Mouse (Mus musculus) liver, embryonic 14.5 days (tissue): ENCODE measurements around the gene Med31. TPM values are rescaled to one million over a fixed set of nuclear protein-coding genes. Genes with fewer than 3 reads are reported as not detected.

Source experiments
- ATAC-seq: fragments of 200-750 bp; cut with Nextera tagmentation; 2 replicates; pipeline ENCODE4 v1.8.0; 2017; ENCODE audit warnings: moderate number of reproducible peaks, mild to moderate bottlenecking, moderate library complexity; ENCODE audit not compliant: insufficient read depth
- DNase-seq, 3 experiments: peaks; one replicate each; pipeline ENCODE4 v3.0.0-alpha.2; 2012 to 2013; ENCODE audit warnings: low read depth in 3 of 3, low spot score in 3 of 3
- H3K27ac ChIP-seq: fragments of 300-500 bp; sonication (generic); 2 replicates; pipeline ENCODE4 v1.5.1; 2014; ENCODE audit warnings: moderate library complexity, mild to moderate bottlenecking, control low read depth, inconsistent platforms
- H3K27me3 ChIP-seq: fragments of 300-500 bp; sonication (generic); 2 replicates; pipeline ENCODE4 v1.6.1; 2014; ENCODE audit warnings: mild to moderate bottlenecking, low read length, moderate library complexity; ENCODE audit not compliant: control insufficient read depth, insufficient read depth
- H3K36me3 ChIP-seq: fragments of 300-500 bp; sonication (generic); replicated peaks from 2 replicates; pipeline ENCODE4 v1.6.1; 2014; ENCODE audit warnings: low read depth; ENCODE audit not compliant: control insufficient read depth, insufficient read depth
- H3K4me1 ChIP-seq, 2 experiments: fragments of 200-500 bp in 1 of 2; fragments of 300-500 bp in 1 of 2; sonication (generic) in 1 of 2; replicated peaks; 2 replicates each; pipeline ENCODE4 v1.6.1; 2012 to 2014; ENCODE audit warnings: antibody characterized with exemption in 1 of 2, inconsistent platforms in 1 of 2, low read length in 1 of 2; ENCODE audit not compliant: control insufficient read depth in 2 of 2, insufficient read depth in 2 of 2
- H3K4me2 ChIP-seq: fragments of 300-500 bp; sonication (generic); 2 replicates; pipeline ENCODE4 v1.6.1; 2014; ENCODE audit warnings: low read depth, mild to moderate bottlenecking, control low read depth, moderate library complexity
- H3K4me3 ChIP-seq, 2 experiments: fragments of 200-500 bp in 1 of 2; fragments of 300-500 bp in 1 of 2; sonication (generic) in 1 of 2; 2 replicates each; pipeline ENCODE4 v1.5.1; 2012 to 2014; ENCODE audit warnings: low read depth in 2 of 2, low read length in 2 of 2, mild to moderate bottlenecking in 2 of 2, control low read depth in 1 of 2, inconsistent platforms in 1 of 2, moderate library complexity in 1 of 2; ENCODE audit not compliant: insufficient read depth in 1 of 2
- H3K9ac ChIP-seq: fragments of 300-500 bp; sonication (generic); replicated peaks from 2 replicates; pipeline ENCODE4 v1.6.1; 2014; ENCODE audit warnings: mild to moderate bottlenecking, control low read depth, moderate library complexity
- H3K9me3 ChIP-seq: fragments of 300-500 bp; sonication (generic); 2 replicates; pipeline ENCODE4 v1.6.1; 2016; ENCODE audit warnings: low read length, mixed read lengths; ENCODE audit not compliant: control insufficient read depth
- CTCF ChIP-seq: IDR thresholded peaks from 2 replicates; pipeline ENCODE4 v1.5.1; 2016; ENCODE audit warnings: antibody characterized with exemption, low read depth, control low read depth
- EP300 ChIP-seq: IDR thresholded peaks from 2 replicates; pipeline ENCODE4 v1.6.1; 2016; ENCODE audit warnings: antibody characterized with exemption, low read depth
- WGBS: fragments of 180-500 bp; shearing (Covaris S2); extraction: QIAGEN DNeasy Blood & Tissue Kit; methylation state at CpG from one replicate; pipeline ENCODE4 v1.1.7; 2014; ENCODE audit not compliant: insufficient replicate concordance; 5-methylcytosine and 5-hydroxymethylcytosine counted together
- polyA plus RNA-seq, 2 experiments: library from polyadenylated mRNA; depleted of rRNA in 1 of 2; stranded (reverse) in 1 of 2; unstranded in 1 of 2; fragments of >200 nt; fragmentation: Nextera tagmentation in 1 of 2; extraction: Ambion mirVana in 1 of 2; gene quantifications; 2 replicates each; pipeline versions ENCODE4 v1.2.1 to v1.2.3; 2012 to 2014

The Med31 gene
- polyA plus RNA-seq, 2 experiments = 8.5 to 13.0 TPM

DNA sequence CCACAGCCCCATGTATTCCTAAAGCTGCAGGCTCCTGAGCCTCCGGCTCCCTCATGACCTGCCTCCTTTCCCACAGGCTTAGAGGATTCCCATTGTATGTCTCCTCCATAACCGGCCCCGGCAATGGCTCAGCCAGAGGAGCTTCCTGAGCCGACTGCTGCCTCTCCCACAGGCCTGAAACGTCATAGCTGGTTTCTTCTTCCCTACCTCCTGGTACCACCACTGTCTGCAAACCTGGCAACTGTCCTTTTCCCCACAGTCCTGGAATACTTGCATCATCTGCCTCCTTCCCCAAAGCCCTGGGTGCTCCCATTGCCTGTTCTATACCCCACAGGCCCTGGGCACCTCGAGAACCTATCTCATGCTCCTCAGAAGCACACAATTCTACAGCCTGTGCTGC, 10.1 kb downstream of the Med31 start:
- 77% methylated on average over 6 of the region's 6 CpGs for WGBS
- DNase-seq = no peak
- no peaks in the 10 kb centered on the region for H3K9me3 ChIP-seq
- no peak overlapping the region for H3K4me3 ChIP-seq
- H3K27ac ChIP-seq = no peak overlapping the region
- TF ChIP-seq EP300 = no peak
- TF ChIP-seq CTCF = no peak
- H3K9ac ChIP-seq = no peak overlapping the region
- no peaks in the 10 kb centered on the region for H3K36me3 ChIP-seq
- ATAC-seq = no peak
- peaks cover 5 to 10% of the 10 kb centered on the region in 2 experiments; a peak in 3 of 4 replicates for H3K4me1 ChIP-seq
- no peaks in the 10 kb centered on the region for H3K27me3 ChIP-seq
- no peak overlapping the region for H3K4me2 ChIP-seq

DNA sequence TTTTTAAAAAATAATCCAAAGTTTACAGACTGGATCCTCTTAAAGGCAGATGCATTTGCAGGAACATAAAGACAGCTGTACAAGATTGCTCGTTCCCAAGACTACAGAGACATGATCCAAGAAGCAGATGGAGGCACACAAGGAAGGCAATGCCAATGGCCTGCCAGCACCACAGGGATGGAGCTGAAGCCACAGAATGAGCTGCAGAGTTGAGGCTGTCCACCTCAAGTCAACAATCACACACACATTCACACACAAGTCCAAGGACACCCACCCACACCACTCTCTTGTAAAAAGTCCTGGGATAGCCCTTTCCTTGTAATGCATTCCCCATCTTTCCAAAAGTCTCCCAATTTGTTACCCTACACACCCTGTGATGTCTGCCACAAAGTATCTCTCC, 12.0 kb downstream of the Med31 start:
- Histone ChIP-seq H3K4me2 (no peak overlapping the region), H3K9ac (no peak overlapping the region), H3K36me3 (peaks cover under 1% of the 10 kb centered on the region; the same call in 1 of the 2 replicates), H3K9me3 (no peaks in the 10 kb centered on the region), H3K27ac (no peak overlapping the region), H3K4me1 (peaks cover 5 to 10% of the 10 kb centered on the region in 2 experiments; a peak in 3 of 4 replicates), H3K4me3 (no peak overlapping the region), H3K27me3 (no peaks in the 10 kb centered on the region)
- DNase-seq = no peak
- ATAC-seq = no peak
- TF ChIP-seq EP300 (no peak), CTCF (no peak)
- WGBS = 59% methylated on average over 1 of the region's 1 CpGs

DNA sequence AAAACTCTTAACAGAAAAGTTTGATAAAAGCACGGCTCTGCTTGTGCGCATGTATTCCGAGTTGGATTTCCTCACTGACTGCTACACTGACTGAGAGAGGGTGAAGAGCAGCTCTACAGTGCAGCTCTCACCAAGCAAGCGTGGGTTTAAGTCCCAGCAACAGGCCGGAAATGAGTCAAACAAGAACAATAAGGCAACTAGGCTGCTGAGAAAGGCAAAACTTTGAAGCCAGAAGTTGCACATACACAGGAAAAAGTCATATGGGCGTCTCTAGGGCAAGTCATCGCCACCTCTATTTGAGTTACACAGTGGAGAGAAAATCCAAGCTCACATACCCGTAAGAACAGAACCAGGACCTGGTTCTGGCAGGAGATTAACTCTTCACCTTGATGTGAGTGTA, 18.9 kb downstream of the Med31 start:
- H3K27ac ChIP-seq = no peak overlapping the region
- peaks cover 2% of the 10 kb centered on the region; the same call in 1 of the 2 replicates for H3K36me3 ChIP-seq
- H3K9ac ChIP-seq = no peak overlapping the region
- WGBS = 78% methylated on average over 8 of the region's 8 CpGs
- ATAC-seq (no peak), DNase-seq (no peak)
- no peak overlapping the region for H3K4me3 ChIP-seq
- no peaks in the 10 kb centered on the region for H3K27me3 ChIP-seq
- no peaks in the 10 kb centered on the region for H3K4me1 ChIP-seq
- no peaks in the 10 kb centered on the region for H3K9me3 ChIP-seq
- no peak overlapping the region for H3K4me2 ChIP-seq
- no peak for TF ChIP-seq EP300
- TF ChIP-seq CTCF = no peak

DNA sequence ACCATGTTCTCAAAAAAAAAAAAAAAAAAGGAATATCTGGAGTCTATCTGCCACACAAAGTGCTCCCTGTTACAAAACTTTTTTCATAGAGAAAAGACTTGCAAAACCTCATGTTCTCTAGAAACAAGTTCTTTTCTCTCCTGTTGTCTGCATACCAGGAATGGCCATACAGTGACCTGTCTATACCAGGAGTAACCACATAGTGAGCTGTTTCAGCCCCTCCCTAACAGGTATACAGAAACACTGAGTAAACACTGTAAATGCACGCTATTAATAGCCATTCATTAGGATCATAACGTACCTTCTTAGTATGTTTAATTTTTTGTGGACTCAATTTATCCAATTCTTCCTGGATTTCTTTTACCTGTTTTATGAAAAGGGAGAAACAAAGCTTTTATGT, 21.1 kb downstream of the Med31 start:
- H3K9me3 ChIP-seq = no peaks in the 10 kb centered on the region
- H3K4me2 ChIP-seq = no peak overlapping the region
- no peak overlapping the region for H3K9ac ChIP-seq
- H3K27me3 ChIP-seq = no peaks in the 10 kb centered on the region
- peaks cover 2% of the 10 kb centered on the region; the same call in 1 of the 2 replicates for H3K36me3 ChIP-seq
- TF ChIP-seq CTCF (no peak), EP300 (no peak)
- no peak overlapping the region for H3K4me3 ChIP-seq
- H3K4me1 ChIP-seq = no peaks in the 10 kb centered on the region
- DNase-seq (no peak), ATAC-seq (no peak)
- WGBS = 70% methylated on average over 2 of the region's 2 CpGs
- no peak overlapping the region for H3K27ac ChIP-seq

DNA sequence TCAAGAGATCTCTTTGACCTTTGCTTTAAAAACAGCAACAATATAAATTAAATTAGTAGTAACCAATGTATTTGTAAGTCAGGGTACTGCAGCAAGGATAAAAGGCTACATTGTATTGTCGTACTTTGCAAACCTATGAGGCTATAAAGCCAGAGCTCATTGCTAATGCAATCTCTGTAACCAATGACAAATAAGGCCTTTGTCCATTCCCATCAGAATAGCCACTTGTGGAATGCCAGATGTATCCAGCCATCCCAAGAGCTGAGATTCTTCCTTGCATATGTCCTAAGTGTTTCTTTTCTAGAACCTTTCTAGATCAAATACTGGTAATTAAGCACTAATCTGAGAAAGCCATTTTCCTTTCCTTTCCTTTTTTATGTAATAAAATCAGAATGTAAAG, 24.5 kb downstream of the Med31 start:
- WGBS = 84% methylated on average over 1 of the region's 1 CpGs
- no peaks in the 10 kb centered on the region for H3K4me1 ChIP-seq
- no peak overlapping the region for H3K27ac ChIP-seq
- H3K36me3 ChIP-seq = no peaks in the 10 kb centered on the region; the same call in 1 of the 2 replicates
- H3K4me2 ChIP-seq = no peak overlapping the region
- no peak overlapping the region for H3K4me3 ChIP-seq
- no peaks in the 10 kb centered on the region for H3K9me3 ChIP-seq
- ATAC-seq (no peak), DNase-seq (no peak)
- no peaks in the 10 kb centered on the region for H3K27me3 ChIP-seq
- no peak for TF ChIP-seq EP300
- TF ChIP-seq CTCF = no peak
- no peak overlapping the region for H3K9ac ChIP-seq
